Mouse (Mus musculus) megakaryocyte progenitor cell, adult 5-6 weeks (primary cell): ENCODE measurements around the gene Gm43191. TPM values are rescaled to one million over a fixed set of nuclear protein-coding genes. Genes with fewer than 3 reads are reported as not detected.
"Not testable (repeated sequence)": the region's sequence is repeated elsewhere in the genome, so short reads cannot be mapped to it uniquely, and the experiment has no call there.

Experiments
- ATAC-seq: replicated peaks from 2 replicates; pipeline ENCODE4 v1.8.0; 2016; ENCODE audit warnings: mild to moderate bottlenecking, moderate TSS enrichment, inconsistent platforms; ENCODE audit not compliant: poor library complexity
- total RNA-seq, 2 experiments: library from RNA; stranded (forward) in 1 of 2; stranded (reverse) in 1 of 2; fragments of 157-497, 149-512 nt in 1 of 2; fragments of 200-1000 nt in 1 of 2; gene quantifications; 2 replicates each; pipeline versions ENCODE4 v1.2.3 to v1.2.4; 2015 to 2017

The Gm43191 gene
- total RNA-seq, 2 experiments from 2014 or later = not detected

- peak; percentile 48 for ATAC-seq
Observed at GRCm38 (mm10) chr3:116661870-116662414, 19.1 kb downstream of the Gm43191 start.

- no peak for ATAC-seq
Observed at GRCm38 (mm10) chr3:116661288-116661869, 19.7 kb downstream of the Gm43191 start.

GRCm38 (mm10) chr3:116659856-116660430 is 21.1 kb downstream of the Gm43191 start:
- ATAC-seq = no peak

- ATAC-seq = no peak
Observed at GRCm38 (mm10) chr3:116658928-116659565, 22.0 kb downstream of the Gm43191 start.

- ATAC-seq = no peak
Observed at GRCm38 (mm10) chr3:116656184-116656965, 24.7 kb downstream of the Gm43191 start.

GRCm38 (mm10) chr3:116654051-116654450 is 27.0 kb downstream of the Gm43191 start:
- not testable (repeated sequence) for ATAC-seq

GRCm38 (mm10) chr3:116653278-116653945 is 27.6 kb downstream of the Gm43191 start:
- ATAC-seq = peak; percentile 56

GRCm38 (mm10) chr3:116652033-116652446 is 29.0 kb downstream of the Gm43191 start:
- ATAC-seq = no peak

GRCm38 (mm10) chr3:116650698-116651097 is 30.4 kb downstream of the Gm43191 start:
- no peak for ATAC-seq

GRCm38 (mm10) chr3:116648805-116649204 is 32.3 kb downstream of the Gm43191 start:
- ATAC-seq = peak; percentile 59

GRCm38 (mm10) chr3:116646387-116646786 is 34.7 kb downstream of the Gm43191 start:
- ATAC-seq = no peak

- peak; percentile 30; the same call in 1 of the 2 replicates for ATAC-seq
Observed at GRCm38 (mm10) chr3:116642373-116642772, 38.7 kb downstream of the Gm43191 start.

- ATAC-seq = peak; percentile 41
Observed at GRCm38 (mm10) chr3:116641811-116642371, 39.2 kb downstream of the Gm43191 start.

- peak; percentile 72 for ATAC-seq
Observed at GRCm38 (mm10) chr3:116640024-116640423, 41.0 kb downstream of the Gm43191 start.

- no peak for ATAC-seq
Observed at GRCm38 (mm10) chr3:116638572-116638971, 42.5 kb downstream of the Gm43191 start.

GRCm38 (mm10) chr3:116637693-116638476 is 43.2 kb downstream of the Gm43191 start:
- no peak for ATAC-seq

GRCm38 (mm10) chr3:116635799-116636198 is 45.3 kb downstream of the Gm43191 start:
- ATAC-seq = no peak

- peak; percentile 64 for ATAC-seq
Observed at GRCm38 (mm10) chr3:116634853-116635252, 46.2 kb downstream of the Gm43191 start.

- ATAC-seq = peak; percentile 45
Observed at GRCm38 (mm10) chr3:116634091-116634490, 47.0 kb downstream of the Gm43191 start.
